Mouse (Mus musculus): ENCODE results near the gene Nos1.

DNA sequence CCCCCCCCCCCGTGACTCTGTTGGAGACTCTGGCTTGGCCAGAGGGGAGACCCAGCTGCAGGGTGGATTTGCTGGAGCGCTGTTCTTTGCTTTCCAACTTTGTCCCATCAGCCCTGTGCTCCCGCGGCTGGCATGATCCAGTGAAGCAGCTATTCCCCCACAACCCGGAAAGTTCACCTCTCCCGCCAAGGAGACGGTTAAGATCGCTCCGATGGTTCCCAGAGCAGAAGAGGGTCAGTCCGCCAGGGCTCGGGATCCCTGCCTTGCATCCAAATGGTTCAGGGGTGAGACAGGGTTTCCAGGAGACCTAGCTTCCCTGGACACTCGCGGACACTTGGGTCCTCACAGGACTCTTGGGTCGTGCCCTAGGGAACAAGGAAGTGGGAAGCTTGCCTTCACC is 61.9 kb downstream of the Nos1 start:
- TF ChIP-seq POLR2A (IDR thresholded peaks at IDR 0.05; ENCODE audit: borderline replicate concordance, extremely low read depth, low read depth, low read length) (no peak), CTCF (IDR thresholded peaks at IDR 0.05; ENCODE audit: insufficient read depth, low read length) (no peak)

All from lung, adult 2 months (tissue).